Mouse (Mus musculus) hindbrain, embryonic 14.5 days (tissue): ENCODE measurements around the gene Pla2g15. TPM values are rescaled to one million over a fixed set of nuclear protein-coding genes. Genes with fewer than 3 reads are reported as not detected.
A peak's percentile ranks its signal among the peaks of the same experiment; 100 is the strongest.

ENCODE experiments used
- ATAC-seq: fragments of 200-750 bp; cut with Nextera tagmentation; 2 replicates; pipeline ENCODE4 v1.8.0; 2017; ENCODE audit warnings: moderate number of reproducible peaks, mild to moderate bottlenecking, moderate TSS enrichment, moderate library complexity; ENCODE audit not compliant: low FRiP score
- DNase-seq: peaks from one replicate; pipeline ENCODE4 v3.0.0-alpha.2; 2015; ENCODE audit warnings: low spot score
- H3K27ac ChIP-seq: fragments of 300-500 bp; sonication (generic); 2 replicates; pipeline ENCODE4 v1.5.1; 2014; ENCODE audit warnings: mild to moderate bottlenecking, moderate library complexity
- H3K27me3 ChIP-seq: fragments of 300-500 bp; sonication (generic); 2 replicates; pipeline ENCODE4 v1.6.1; 2014; ENCODE audit warnings: mild to moderate bottlenecking, low read length, mixed read lengths; ENCODE audit not compliant: control insufficient read depth, insufficient read depth
- H3K36me3 ChIP-seq: fragments of 300-500 bp; sonication (generic); replicated peaks from 2 replicates; pipeline ENCODE4 v1.6.1; 2014; ENCODE audit not compliant: control insufficient read depth, insufficient read depth
- H3K4me1 ChIP-seq: fragments of 300-500 bp; sonication (generic); replicated peaks from 2 replicates; pipeline ENCODE4 v1.6.1; 2014; ENCODE audit warnings: antibody characterized with exemption, low read length, mixed read lengths; ENCODE audit not compliant: control insufficient read depth, insufficient read depth
- H3K4me2 ChIP-seq: fragments of 300-500 bp; sonication (generic); replicated peaks from 2 replicates; pipeline ENCODE4 v1.6.1; 2014; ENCODE audit warnings: mild to moderate bottlenecking, moderate library complexity
- H3K4me3 ChIP-seq: fragments of 300-500 bp; sonication (generic); replicated peaks from 2 replicates; pipeline ENCODE4 v1.5.1; 2014; ENCODE audit warnings: mild to moderate bottlenecking, low read length
- H3K9ac ChIP-seq: fragments of 300-500 bp; sonication (generic); 2 replicates; pipeline ENCODE4 v1.6.1; 2014
- H3K9me3 ChIP-seq: fragments of 300-500 bp; sonication (generic); 2 replicates; pipeline ENCODE4 v1.6.1; 2016; ENCODE audit warnings: low read length; ENCODE audit not compliant: control insufficient read depth
- WGBS: fragments of 180-500 bp; shearing (Covaris S2); extraction: QIAGEN DNeasy Blood & Tissue Kit; methylation state at CpG from one replicate; pipeline ENCODE4 v1.1.7; 2014; 5-methylcytosine and 5-hydroxymethylcytosine counted together
- polyA plus RNA-seq: library from polyadenylated mRNA; unstranded; fragments of >200 nt; fragmentation: Nextera tagmentation; extraction: Ambion mirVana; gene quantifications from 2 replicates; pipeline ENCODE4 v1.2.1, GENCODE M21; 2014

The Pla2g15 gene
- polyA plus RNA-seq, 1 experiment from 2014 or later: 7.9 TPM

- Histone ChIP-seq H3K4me2 (no peak overlapping the region), H3K9me3 (no peaks in the 10 kb centered on the region), H3K4me3 (no peak overlapping the region), H3K9ac (no peak overlapping the region), H3K4me1 (peaks cover 9% of the 10 kb centered on the region), H3K36me3 (peaks cover 29% of the 10 kb centered on the region), H3K27ac (no peak overlapping the region), H3K27me3 (no peaks in the 10 kb centered on the region)
- DNase-seq (no peak), ATAC-seq (no peak)
- whole genome bisulfite sequencing: 84% methylated on average over 4 of the region's 4 CpGs
Observed at GRCm38 (mm10) chr8:106152876-106153275, 2.7 kb downstream of the Pla2g15 start.

GRCm38 (mm10) chr8:106157419-106157818 lies 7.2 kb downstream of the Pla2g15 start:
- ATAC-seq (no peak), DNase-seq (no peak)
- Histone ChIP-seq H3K4me1 (no peaks in the 10 kb centered on the region), H3K9me3 (no peaks in the 10 kb centered on the region), H3K9ac (no peak overlapping the region), H3K27me3 (no peaks in the 10 kb centered on the region), H3K27ac (no peak overlapping the region), H3K4me3 (no peak overlapping the region), H3K4me2 (no peak overlapping the region), H3K36me3 (peaks cover 59% of the 10 kb centered on the region)
- WGBS: 100% methylated on average over 1 of the region's 1 CpGs

GRCm38 (mm10) chr8:106158381-106158780 lies 8.2 kb downstream of the Pla2g15 start:
- Histone ChIP-seq H3K27ac (no peak overlapping the region), H3K9me3 (no peaks in the 10 kb centered on the region), H3K9ac (no peak overlapping the region), H3K4me3 (no peak overlapping the region), H3K27me3 (no peaks in the 10 kb centered on the region), H3K36me3 (peaks cover 68% of the 10 kb centered on the region), H3K4me2 (no peak overlapping the region), H3K4me1 (no peaks in the 10 kb centered on the region)
- no peak for DNase-seq
- ATAC-seq: no peak
- 89% methylated on average over 10 of the region's 10 CpGs for WGBS

- Histone ChIP-seq H3K4me3 (no peak overlapping the region), H3K4me2 (no peak overlapping the region), H3K4me1 (no peaks in the 10 kb centered on the region), H3K27me3 (no peaks in the 10 kb centered on the region), H3K9me3 (no peaks in the 10 kb centered on the region), H3K36me3 (peaks cover 78% of the 10 kb centered on the region), H3K9ac (no peak overlapping the region), H3K27ac (no peak overlapping the region)
- no peak for ATAC-seq
- no peak for DNase-seq
- WGBS: 95% methylated on average over 6 of the region's 6 CpGs
Observed at GRCm38 (mm10) chr8:106159876-106160275, 9.7 kb downstream of the Pla2g15 start.

GRCm38 (mm10) chr8:106163251-106163650 lies 13.1 kb downstream of the Pla2g15 start:
- Histone ChIP-seq H3K4me3 (no peak overlapping the region), H3K27ac (no peak overlapping the region), H3K36me3 (peaks cover 48% of the 10 kb centered on the region), H3K9ac (no peak overlapping the region), H3K9me3 (no peaks in the 10 kb centered on the region), H3K4me2 (no peak overlapping the region), H3K27me3 (no peaks in the 10 kb centered on the region), H3K4me1 (no peaks in the 10 kb centered on the region)
- ATAC-seq: no peak
- DNase-seq: no peak
- WGBS: 94% methylated on average over 9 of the region's 9 CpGs

GRCm38 (mm10) chr8:106165460-106165859 lies 15.3 kb downstream of the Pla2g15 start:
- Histone ChIP-seq H3K4me1 (peaks cover 8% of the 10 kb centered on the region; the same call in 1 of the 2 replicates), H3K9me3 (no peaks in the 10 kb centered on the region), H3K4me3 (no peak overlapping the region), H3K9ac (no peak overlapping the region), H3K36me3 (peaks cover 42% of the 10 kb centered on the region), H3K27me3 (no peaks in the 10 kb centered on the region), H3K4me2 (no peak overlapping the region), H3K27ac (no peak overlapping the region)
- 52% methylated on average over 4 of the region's 4 CpGs for WGBS
- ATAC-seq (no peak), DNase-seq (peak; percentile 69)

DNA sequence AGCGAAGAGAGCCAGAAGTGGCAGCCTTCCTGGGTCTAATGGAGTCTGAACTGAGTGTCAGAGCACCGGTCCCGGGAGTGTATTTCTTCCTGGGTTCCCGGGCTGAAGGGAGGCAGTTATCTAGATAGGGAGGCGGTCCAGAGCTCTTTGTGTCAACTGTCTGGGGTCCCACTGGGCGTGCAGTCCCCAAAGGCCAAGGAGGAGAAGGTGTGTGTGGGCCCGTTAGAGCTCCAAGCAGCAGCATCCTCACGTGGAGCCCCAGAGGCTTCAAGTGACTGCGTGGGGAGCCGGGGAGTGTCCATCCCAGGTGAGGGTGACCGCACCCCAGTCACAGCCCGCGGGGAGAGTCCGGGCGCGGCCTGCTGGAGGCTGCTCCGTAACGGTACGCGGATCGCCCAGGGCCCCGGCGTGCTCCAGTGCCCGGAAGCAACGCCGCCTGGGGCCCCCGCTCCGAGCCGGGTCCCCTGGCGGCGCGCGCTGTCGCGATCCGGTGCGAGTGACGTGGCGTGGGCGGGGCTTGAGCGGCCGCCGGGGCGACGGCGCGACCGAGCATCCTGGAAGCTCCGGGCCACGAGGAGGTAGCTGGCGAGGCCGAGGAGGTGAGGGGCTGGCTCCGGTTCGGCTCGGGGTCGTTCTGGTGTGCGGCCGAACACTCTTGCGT lies 18.3 kb downstream of the Pla2g15 start, which contains the start of gene Slc7a6:
Slc7a6 (plus strand) TSS at position 502 of the 661 bp plus-strand sequence.
- no peaks in the 10 kb centered on the region for H3K27me3 ChIP-seq
- under 1% methylated on average over 41 of the region's 59 CpGs for WGBS
- H3K4me1 ChIP-seq: peaks cover 8% of the 10 kb centered on the region; the same call in 1 of the 2 replicates
- DNase-seq (peak; percentile 84), ATAC-seq (peak; percentile 91)
- H3K9me3 ChIP-seq: no peaks in the 10 kb centered on the region
- peaks cover 11% of the 10 kb centered on the region for H3K36me3 ChIP-seq
- H3K27ac ChIP-seq: peak within 1 kb of the TSS; percentile 97
- H3K9ac ChIP-seq: peak within 1 kb of the TSS; percentile 85
- H3K4me3 ChIP-seq: peak within 1 kb of the TSS; percentile 84
- peak within 1 kb of the TSS; percentile 78 for H3K4me2 ChIP-seq

GRCm38 (mm10) chr8:106169017-106169933 lies 19.1 kb downstream of the Pla2g15 start:
- WGBS: 2% methylated on average over 53 of the region's 54 CpGs
- no peaks in the 10 kb centered on the region for H3K9me3 ChIP-seq
- DNase-seq: no peak
- ATAC-seq: peak; percentile 78
- peak overlapping the region; percentile 84 for H3K4me3 ChIP-seq
- H3K27me3 ChIP-seq: no peaks in the 10 kb centered on the region
- H3K27ac ChIP-seq: peak overlapping the region; percentile 97
- H3K36me3 ChIP-seq: peaks cover 3% of the 10 kb centered on the region; the same call in 1 of the 2 replicates
- H3K4me2 ChIP-seq: peak overlapping the region; percentile 78
- peaks cover 8% of the 10 kb centered on the region; the same call in 1 of the 2 replicates for H3K4me1 ChIP-seq
- peak overlapping the region; percentile 85 for H3K9ac ChIP-seq

DNA sequence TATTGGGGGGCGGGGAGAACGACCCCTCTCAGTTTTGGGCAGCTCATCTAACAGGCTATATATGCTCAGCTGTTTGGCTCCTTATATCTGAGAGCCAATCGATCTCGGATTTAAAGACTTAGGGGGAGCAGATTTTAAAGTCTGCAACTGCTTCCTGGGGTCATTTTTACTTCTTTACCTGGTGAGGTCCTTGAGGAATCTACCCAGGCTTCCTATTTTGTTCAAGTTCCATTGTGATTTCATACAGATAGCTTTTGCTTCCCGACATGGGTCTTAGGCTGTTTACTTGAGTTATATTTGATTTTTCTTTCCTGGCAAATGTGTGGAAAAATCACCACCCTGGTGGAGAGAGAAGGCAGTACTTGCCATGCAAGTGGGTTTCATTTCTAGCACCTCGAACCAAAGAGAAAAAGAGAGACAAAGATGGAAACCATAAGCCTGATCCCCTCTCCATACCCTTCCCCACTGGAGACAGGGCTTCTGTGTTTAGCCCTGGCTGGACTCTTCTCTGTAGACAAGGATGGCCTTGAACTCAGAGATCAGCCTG lies 19.8 kb downstream of the Pla2g15 start:
- 40% methylated on average over 6 of the region's 6 CpGs for WGBS
- Histone ChIP-seq H3K4me3 (peak overlapping the region; percentile 84), H3K27ac (peak overlapping the region; percentile 97; the same call in 1 of the 2 replicates), H3K9ac (peak overlapping the region; percentile 85), H3K27me3 (no peaks in the 10 kb centered on the region), H3K4me1 (peaks cover 8% of the 10 kb centered on the region; the same call in 1 of the 2 replicates), H3K4me2 (peak overlapping the region; percentile 78), H3K9me3 (no peaks in the 10 kb centered on the region), H3K36me3 (no peaks in the 10 kb centered on the region)
- no peak for ATAC-seq
- no peak for DNase-seq
